Mouse (Mus musculus) CH12.LX (cell line): Measurements from ENCODE around the gene Cnfn. TPM values are rescaled to one million over a fixed set of nuclear protein-coding genes. Genes with fewer than 3 reads are reported as not detected.

Experiments
- DNase-seq: peaks from one replicate; pipeline ENCODE4 v3.0.0-alpha.2; 2013; ENCODE audit errors: extremely low read depth
- H3K27ac ChIP-seq: 2 replicates; pipeline ENCODE4 v1.5.1; 2012; ENCODE audit warnings: low read depth, mild to moderate bottlenecking, control low read depth, moderate library complexity; ENCODE audit not compliant: insufficient read depth
- H3K27me3 ChIP-seq: replicated peaks from 2 replicates; pipeline ENCODE3; 2012; ENCODE audit warnings: inconsistent platforms
- H3K36me3 ChIP-seq, 2 experiments: replicated peaks in 1 of 2; 2 replicates each; pipeline versions ENCODE3 to v1.6.1; 2012; ENCODE audit warnings: inconsistent platforms in 1 of 2, low read length in 1 of 2, mild to moderate bottlenecking in 1 of 2, mixed read lengths in 1 of 2, moderate library complexity in 1 of 2; ENCODE audit not compliant: control insufficient read depth in 1 of 2, insufficient read depth in 1 of 2
- H3K4me1 ChIP-seq, 2 experiments: 2 replicates each; pipeline ENCODE4 v1.6.1; 2012; ENCODE audit warnings: inconsistent platforms in 1 of 2, moderate library complexity in 1 of 2; ENCODE audit not compliant: insufficient read depth in 2 of 2, control insufficient read depth in 1 of 2
- H3K4me2 ChIP-seq: 2 replicates; pipeline ENCODE4 v1.6.1; 2012; ENCODE audit warnings: low read depth, mild to moderate bottlenecking, control low read depth; ENCODE audit not compliant: poor library complexity, insufficient read depth, severe bottlenecking
- H3K4me3 ChIP-seq, 3 experiments: fragments of 150-350 bp in 1 of 3; sonication (generic) in 1 of 3; replicated peaks in 1 of 3; 2 replicates each; pipeline versions ENCODE3 to v1.5.1; 2011 to 2012; ENCODE audit warnings: low read depth in 2 of 3, low read length in 2 of 3, mild to moderate bottlenecking in 2 of 3, moderate library complexity in 2 of 3, control low read depth in 1 of 3, improper control_type of control experiment in 1 of 3, inconsistent platforms in 1 of 3, mixed read lengths in 1 of 3; ENCODE audit not compliant: poor library complexity in 1 of 3
- H3K79me2 ChIP-seq: replicated peaks from 2 replicates; pipeline ENCODE4 v1.6.1; 2012; ENCODE audit warnings: mild to moderate bottlenecking, moderate library complexity; ENCODE audit not compliant: control insufficient read depth, poor library complexity, insufficient read depth, severe bottlenecking; ENCODE audit errors: extremely low read depth
- H3K9ac ChIP-seq: 2 replicates; pipeline ENCODE4 v1.6.1; 2012; ENCODE audit warnings: low read depth, mild to moderate bottlenecking, control low read depth, moderate library complexity; ENCODE audit not compliant: insufficient read depth
- H3K9me3 ChIP-seq: replicated peaks from 2 replicates; pipeline ENCODE3; 2012; ENCODE audit warnings: low read length, inconsistent platforms, mixed read lengths
- GABPA ChIP-seq: IDR thresholded peaks from 2 replicates; pipeline ENCODE4 v1.6.1; 2012; ENCODE audit warnings: low read depth, low read length, improper control_type of control experiment, inconsistent platforms; ENCODE audit not compliant: insufficient replicate concordance
- HCFC1 ChIP-seq: IDR thresholded peaks from 2 replicates; pipeline ENCODE4 v1.6.1; 2012; ENCODE audit warnings: low read depth, mild to moderate bottlenecking, inconsistent platforms, low read length, improper control_type of control experiment
- IRF4 ChIP-seq: IDR thresholded peaks from 2 replicates; pipeline ENCODE4 v1.6.1; 2014; ENCODE audit warnings: low read depth, mild to moderate bottlenecking, inconsistent platforms, low read length, improper control_type of control experiment
- MAFK ChIP-seq: IDR thresholded peaks from 2 replicates; pipeline ENCODE4 v1.6.1; 2011; ENCODE audit warnings: low read length, improper control_type of control experiment; ENCODE audit not compliant: insufficient replicate concordance
- MAX ChIP-seq: IDR thresholded peaks from 2 replicates; pipeline ENCODE4 v1.6.1; 2011; ENCODE audit warnings: low read length, improper control_type of control experiment
- NELFE ChIP-seq: IDR thresholded peaks from 2 replicates; pipeline ENCODE4 v1.6.1; 2011; ENCODE audit warnings: low read depth, low read length, improper control_type of control experiment
- POLR2AphosphoS2 ChIP-seq: IDR thresholded peaks from 2 replicates; pipeline ENCODE4 v1.6.1; 2011; ENCODE audit warnings: low read depth, low read length, improper control_type of control experiment
- SMC3 ChIP-seq: IDR thresholded peaks from 2 replicates; pipeline ENCODE4 v1.6.1; 2011; ENCODE audit warnings: low read depth, low read length, improper control_type of control experiment
- TCF12 ChIP-seq: IDR thresholded peaks from 2 replicates; pipeline ENCODE4 v1.6.1; 2014; ENCODE audit warnings: low read depth, mild to moderate bottlenecking, inconsistent platforms, low read length, improper control_type of control experiment
- USF1 ChIP-seq: IDR thresholded peaks from 2 replicates; pipeline ENCODE4 v1.6.1; 2014; ENCODE audit warnings: low read depth, mild to moderate bottlenecking, inconsistent platforms, low read length, improper control_type of control experiment
- USF2 ChIP-seq: conservative IDR thresholded peaks from 2 replicates; pipeline ENCODE4 v1.6.1; 2011; ENCODE audit warnings: low read depth, low read length, improper control_type of control experiment
- ZC3H11A ChIP-seq: IDR thresholded peaks from 2 replicates; pipeline ENCODE4 v1.6.1; 2012; ENCODE audit warnings: low read depth, mild to moderate bottlenecking, inconsistent platforms, low read length, improper control_type of control experiment
- ZMIZ1 ChIP-seq: IDR thresholded peaks from 2 replicates; pipeline ENCODE4 v1.6.1; 2012; ENCODE audit warnings: low read depth, mild to moderate bottlenecking, inconsistent platforms, low read length, improper control_type of control experiment
- ZNF384 ChIP-seq: IDR thresholded peaks from 2 replicates; pipeline ENCODE4 v1.6.1; 2012; ENCODE audit warnings: low read depth, low read length, improper control_type of control experiment, inconsistent platforms
- dilution Hi-C: fragments of 300-500 bp; cut with MboI; formaldehyde crosslinking; loops from 2 replicates; pipeline ENCODE4 v1.14.3; 2020; ENCODE audit warnings: low sequenced_read_pairs; ENCODE audit not compliant: extremely low pct_unique_long_range_greater_than_20kb, extremely low pct_ligation_motif_present
- in situ Hi-C: fragments of 300-500 bp; cut with MboI; formaldehyde crosslinking; loops from 3 replicates; pipeline ENCODE4 v1.14.3; 2019; ENCODE audit warnings: low sequenced_read_pairs, low pct_ligation_motif_present, low pct_unique_long_range_greater_than_20kb, mixed read lengths
- polyA plus RNA-seq: library from polyadenylated mRNA; unstranded; fragments of >175 nt; gene quantifications from 2 replicates; pipeline ENCODE4 v1.2.1, GENCODE M21; 2012; ENCODE audit warnings: low read depth; ENCODE audit not compliant: insufficient read length
- total RNA-seq, 2 experiments: library from RNA; depleted of rRNA; stranded (reverse); fragments of 300-350 nt in 1 of 2; fragments of >200 nt in 1 of 2; gene quantifications; 2 replicates each; pipeline ENCODE4 v1.2.3; 2012 to 2014

Gene Cnfn
- total and polyA plus RNA-seq, 3 experiments: not detected

- TF ChIP-seq NELFE: no peak
- TF ChIP-seq GABPA: no peak
- TF ChIP-seq ZMIZ1: no peak
- TF ChIP-seq USF2: no peak
- TF ChIP-seq HCFC1: no peak
- TF ChIP-seq ZC3H11A: no peak
- in situ Hi-C loops: no loop called here
These were observed 46.3 kb downstream of the Cnfn start for GRCm38 (mm10) chr7:25323219-25323618.

DNA sequence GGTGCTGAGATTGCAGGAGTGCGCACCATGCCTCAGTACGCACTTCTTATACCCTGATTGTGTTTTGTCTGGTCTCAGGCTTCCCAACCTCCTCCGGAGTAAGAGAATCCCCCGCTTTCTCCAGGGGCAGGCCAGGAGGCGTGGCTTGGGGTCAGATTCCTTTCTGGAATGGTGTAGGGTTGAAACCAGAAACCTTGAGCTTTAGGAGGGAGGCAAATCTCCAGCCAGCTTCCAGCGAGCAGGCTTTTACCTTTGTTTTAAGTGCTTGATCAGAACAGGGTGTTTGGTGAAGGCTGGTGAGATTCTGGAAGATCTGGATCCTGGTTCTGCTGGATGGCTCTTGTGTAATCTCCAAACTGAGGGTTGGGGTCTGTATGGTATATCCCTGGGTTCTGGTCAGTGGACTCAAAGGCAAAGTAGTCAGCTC, 47.5 kb downstream of the Cnfn start:
- Histone ChIP-seq H3K4me2 (no peak overlapping the region), H3K4me3 (no peak overlapping the region), H3K9me3 (peaks cover 5% of the 10 kb centered on the region), H3K36me3 (no peaks in the 10 kb centered on the region), H3K79me2 (no peaks in the 10 kb centered on the region), H3K9ac (no peak overlapping the region), H3K27me3 (peaks cover 10% of the 10 kb centered on the region), H3K27ac (no peak overlapping the region), H3K4me1 (no peaks in the 10 kb centered on the region)
- in situ Hi-C loops (no loop called here), dilution Hi-C loops (no loop called here)
- no peak for TF ChIP-seq NELFE
- TF ChIP-seq USF1: no peak
- no peak for TF ChIP-seq MAX
- TF ChIP-seq TCF12: no peak
- TF ChIP-seq IRF4: no peak
- TF ChIP-seq ZNF384: no peak
- TF ChIP-seq MAFK: no peak
- no peak for TF ChIP-seq POLR2AphosphoS2
- TF ChIP-seq SMC3: no peak
- no peak for DNase-seq

More at GRCm38 (mm10) chr7:25323219-25323618, 46.3 kb downstream of the Cnfn start:
- Histone ChIP-seq H3K36me3 (no peaks in the 10 kb centered on the region), H3K9ac (no peak overlapping the region), H3K27me3 (peaks cover 8% of the 10 kb centered on the region), H3K4me3 (no peak overlapping the region), H3K27ac (no peak overlapping the region), H3K4me1 (no peaks in the 10 kb centered on the region), H3K9me3 (peaks cover 5% of the 10 kb centered on the region), H3K79me2 (no peaks in the 10 kb centered on the region), H3K4me2 (no peak overlapping the region)
- no peak for DNase-seq
- dilution Hi-C loops: no loop called here

Other genes starting within 250 kb of the Cnfn start
- 28.2 and 46.1 TPM in 2 replicates for gene Pou2f2, start 190.0 kb downstream of the Cnfn start, total RNA-seq (2012; rRNA removed)
- gene Pou2f2, start 190.0 kb downstream of the Cnfn start, total RNA-seq (2014; rRNA removed): 7.3 and 8.9 TPM in 2 replicates
- 72.1 and 102 TPM in 2 replicates for gene Pou2f2, start 190.0 kb downstream of the Cnfn start, polyA plus RNA-seq
- gene Dedd2, start 149.1 kb downstream of the Cnfn start, total RNA-seq (2012; rRNA removed): 11.7 and 12.1 TPM in 2 replicates
- 10.7 and 13.9 TPM in 2 replicates for gene Dedd2, start 149.1 kb downstream of the Cnfn start, total RNA-seq (2014; rRNA removed)
- 10.2 and 10.6 TPM in 2 replicates for gene Dedd2, start 149.1 kb downstream of the Cnfn start, polyA plus RNA-seq
- gene Zfp526, start 148.3 kb downstream of the Cnfn start, total RNA-seq (2012; rRNA removed): 6.5 and 7.4 TPM in 2 replicates
- gene Zfp526, start 148.3 kb downstream of the Cnfn start, total RNA-seq (2014; rRNA removed): 2.0 and 2.2 TPM in 2 replicates
- gene Zfp526, start 148.3 kb downstream of the Cnfn start, polyA plus RNA-seq: 6.5 and 7.0 TPM in 2 replicates
- 47.5 and 55.1 TPM in 2 replicates for gene Gsk3a, start 131.9 kb downstream of the Cnfn start, total RNA-seq (2012; rRNA removed)
- 44.1 and 45.8 TPM in 2 replicates for gene Gsk3a, start 131.9 kb downstream of the Cnfn start, total RNA-seq (2014; rRNA removed)
- gene Gsk3a, start 131.9 kb downstream of the Cnfn start, polyA plus RNA-seq: 72.2 and 76.1 TPM in 2 replicates
- gene Erf, start 119.0 kb downstream of the Cnfn start, total RNA-seq (2012; rRNA removed): 13.0 and 13.2 TPM in 2 replicates
- 6.1 and 7.1 TPM in 2 replicates for gene Erf, start 119.0 kb downstream of the Cnfn start, total RNA-seq (2014; rRNA removed)
- 15.2 and 15.4 TPM in 2 replicates for gene Erf, start 119.0 kb downstream of the Cnfn start, polyA plus RNA-seq
- 17.5 and 21.7 TPM in 2 replicates for gene Cic, start 102.0 kb downstream of the Cnfn start, total RNA-seq (2012; rRNA removed)
- 2.2 and 2.5 TPM in 2 replicates for gene Cic, start 102.0 kb downstream of the Cnfn start, total RNA-seq (2014; rRNA removed)
- 31.2 and 34.5 TPM in 2 replicates for gene Cic, start 102.0 kb downstream of the Cnfn start, polyA plus RNA-seq
- gene Pafah1b3, start 71.7 kb downstream of the Cnfn start, total RNA-seq (2012; rRNA removed): 22.7 and 50.2 TPM in 2 replicates
- 9.7 and 17.6 TPM in 2 replicates for gene Pafah1b3, start 71.7 kb downstream of the Cnfn start, total RNA-seq (2014; rRNA removed)
- 5.9 TPM in 2 replicates for gene Pafah1b3, start 71.7 kb downstream of the Cnfn start, polyA plus RNA-seq
- gene Prr19, start 68.3 kb downstream of the Cnfn start, total RNA-seq (2012; rRNA removed): not detected in 2 replicates
- not detected in 2 replicates for gene Prr19, start 68.3 kb downstream of the Cnfn start, total RNA-seq (2014; rRNA removed)
- gene Prr19, start 68.3 kb downstream of the Cnfn start, polyA plus RNA-seq: not detected in 2 replicates
- gene Tmem145, start 63.6 kb downstream of the Cnfn start, total RNA-seq (2012; rRNA removed): not detected in 2 replicates
- not detected in 2 replicates for gene Tmem145, start 63.6 kb downstream of the Cnfn start, total RNA-seq (2014; rRNA removed)
- gene Tmem145, start 63.6 kb downstream of the Cnfn start, polyA plus RNA-seq: 0.10 TPM in 1 of 2 replicates, not detected in the other
- gene Megf8, start 52.6 kb downstream of the Cnfn start, total RNA-seq (2012; rRNA removed): 0.92 and 1.7 TPM in 2 replicates
- 0.50 and 0.62 TPM in 2 replicates for gene Megf8, start 52.6 kb downstream of the Cnfn start, total RNA-seq (2014; rRNA removed)
- 1.0 and 1.2 TPM in 2 replicates for gene Megf8, start 52.6 kb downstream of the Cnfn start, polyA plus RNA-seq
- gene Lipe, start 29.0 kb upstream of the Cnfn start, total RNA-seq (2012; rRNA removed): 2.7 and 3.4 TPM in 2 replicates
- 2.3 and 2.8 TPM in 2 replicates for gene Lipe, start 29.0 kb upstream of the Cnfn start, total RNA-seq (2014; rRNA removed)
- gene Lipe, start 29.0 kb upstream of the Cnfn start, polyA plus RNA-seq: 5.9 and 6.4 TPM in 2 replicates
- gene Cxcl17, start 43.2 kb upstream of the Cnfn start, total RNA-seq (2012; rRNA removed): not detected in 2 replicates
- gene Cxcl17, start 43.2 kb upstream of the Cnfn start, total RNA-seq (2014; rRNA removed): not detected in 2 replicates
- not detected in 2 replicates for gene Cxcl17, start 43.2 kb upstream of the Cnfn start, polyA plus RNA-seq
- gene Ceacam1, start 107.9 kb upstream of the Cnfn start, total RNA-seq (2012; rRNA removed): 3.1 TPM in 2 replicates
- 4.7 and 5.9 TPM in 2 replicates for gene Ceacam1, start 107.9 kb upstream of the Cnfn start, total RNA-seq (2014; rRNA removed)
- gene Ceacam1, start 107.9 kb upstream of the Cnfn start, polyA plus RNA-seq: 19.2 and 25.1 TPM in 2 replicates
- gene Ceacam2, start 170.1 kb upstream of the Cnfn start, total RNA-seq (2012; rRNA removed): 0.08 TPM in 1 of 2 replicates, not detected in the other
- not detected in 2 replicates for gene Ceacam2, start 170.1 kb upstream of the Cnfn start, total RNA-seq (2014; rRNA removed)
- 0.64 and 0.90 TPM in 2 replicates for gene Ceacam2, start 170.1 kb upstream of the Cnfn start, polyA plus RNA-seq
- not detected in 2 replicates for gene Erich4, start 246.2 kb upstream of the Cnfn start, total RNA-seq (2012; rRNA removed)
- not detected in 2 replicates for gene Erich4, start 246.2 kb upstream of the Cnfn start, total RNA-seq (2014; rRNA removed)
- gene Erich4, start 246.2 kb upstream of the Cnfn start, polyA plus RNA-seq: not detected in 2 replicates
- gene Dmac2, start 249.7 kb upstream of the Cnfn start, total RNA-seq (2012; rRNA removed): 18.7 and 21.4 TPM in 2 replicates
- 19.8 and 20.6 TPM in 2 replicates for gene Dmac2, start 249.7 kb upstream of the Cnfn start, total RNA-seq (2014; rRNA removed)
- gene Dmac2, start 249.7 kb upstream of the Cnfn start, polyA plus RNA-seq: 35.0 and 35.1 TPM in 2 replicates